Mouse (Mus musculus) heart, postnatal 0 days (tissue): ENCODE measurements around the gene Tmem219.

ENCODE experiments used
- CTCF ChIP-seq: IDR thresholded peaks from 2 replicates; pipeline ENCODE4 v1.5.1; 2016; ENCODE audit warnings: antibody characterized with exemption, control low read depth, low read depth
- EP300 ChIP-seq: IDR thresholded peaks from 2 replicates; pipeline ENCODE4 v1.6.1; 2016; ENCODE audit warnings: antibody characterized with exemption, low read depth

DNA sequence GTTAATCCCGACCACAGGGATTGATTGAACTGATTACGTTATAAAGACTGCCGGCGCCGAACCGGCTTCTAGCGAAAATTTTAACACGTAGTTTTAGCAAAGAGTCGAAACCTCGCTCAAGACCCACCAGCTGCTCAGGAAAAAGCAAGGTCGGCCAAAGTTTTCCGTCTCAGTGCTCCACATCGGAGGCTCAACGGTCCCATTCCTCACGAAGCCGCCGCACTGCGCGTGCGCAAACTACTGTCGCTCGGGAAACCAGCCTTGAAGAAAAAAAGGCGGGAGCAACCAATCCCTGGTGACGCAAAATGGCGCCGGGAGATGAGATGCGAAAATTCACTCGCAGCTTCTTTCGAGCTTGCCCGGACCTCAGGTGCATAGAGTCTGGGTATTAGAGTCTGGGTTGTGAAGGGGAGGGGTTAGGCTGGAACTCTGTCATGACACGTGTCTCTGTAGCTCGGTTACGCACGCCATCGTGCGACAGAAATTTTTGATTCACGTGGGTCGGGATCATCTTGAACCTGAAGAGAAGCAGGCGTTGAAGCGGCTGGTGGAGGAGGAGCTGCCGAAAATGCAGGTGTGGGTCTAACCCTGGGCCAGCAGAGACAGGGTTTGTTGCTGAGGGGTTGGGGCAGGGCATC, 60.5 kb downstream of the Tmem219 start, which contains the start of gene Ino80e:
- TF ChIP-seq CTCF = no peak
- peak; percentile 63; the same call in 1 of the 2 replicates for TF ChIP-seq EP300
